Mouse (Mus musculus) gastrocnemius, postnatal 4 days (tissue): ENCODE data around the gene Zfyve1. TPM values are rescaled to one million over a fixed set of nuclear protein-coding genes. Genes with fewer than 3 reads are reported as not detected.
"Not testable (repeated sequence)": the region's sequence is repeated elsewhere in the genome, so short reads cannot be mapped to it uniquely, and the experiment has no call there.

Source experiments
- DNase-seq, 2 experiments: peaks; one replicate each; pipeline ENCODE4 v3.0.0; 2021 to 2022; ENCODE audit warnings: low spot score in 2 of 2, mixed read lengths in 2 of 2
- long read RNA-seq, 2 experiments: library from polyadenylated mRNA; stranded (forward); transcript quantifications; one replicate each; pipeline ENCODE4 v2.0.0; 2021
- total RNA-seq, 2 experiments: library from RNA; stranded (reverse); gene quantifications; 2 replicates each; pipeline ENCODE4 v1.2.3; 2021

Zfyve1 gene
- total RNA-seq = 10 to 100 TPM; 23.5 to 25.6 TPM
- long read RNA-seq, experiment 1, full-length matches to known transcripts = 8 of 11 reads
- long read RNA-seq, experiment 1, partial matches to known transcripts = 2 of 11 reads
- long read RNA-seq, experiment 1, other reads (novel, unspliced or antisense) = 1 of 11 reads
- long read RNA-seq, experiment 2, full-length matches to known transcripts = 5 of 13 reads
- long read RNA-seq, experiment 2, partial matches to known transcripts = 2 of 13 reads
- long read RNA-seq, experiment 2, other reads (novel, unspliced or antisense) = 6 of 13 reads

- peak; percentile 86 to 93 for DNase-seq
Measured at GRCm38 (mm10) chr12:83597025-83597501, at the start of gene Zfyve1. TSS of gene Zfyve1 (minus strand) at chr12:83597222.

DNA sequence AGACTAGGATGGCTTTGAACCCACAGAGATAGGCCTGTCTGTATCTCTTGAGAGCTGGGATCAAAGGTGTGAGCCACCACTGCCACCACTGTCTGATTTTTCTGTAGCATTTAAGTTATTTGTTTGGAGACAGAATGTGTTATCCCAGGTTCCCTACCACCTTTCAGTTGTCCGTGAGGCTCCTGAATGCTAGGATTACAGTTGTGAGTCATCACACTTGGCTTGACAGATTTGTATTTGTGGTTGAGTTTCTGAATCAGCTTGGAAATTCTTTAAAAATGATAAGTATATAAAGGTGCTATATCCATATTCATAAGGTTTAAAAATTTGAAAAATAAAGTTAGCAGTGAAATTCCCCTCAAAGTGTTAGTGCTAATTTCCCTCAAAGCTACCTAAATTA is 46.1 kb upstream of the Zfyve1 start:
- no peak for DNase-seq

DNA sequence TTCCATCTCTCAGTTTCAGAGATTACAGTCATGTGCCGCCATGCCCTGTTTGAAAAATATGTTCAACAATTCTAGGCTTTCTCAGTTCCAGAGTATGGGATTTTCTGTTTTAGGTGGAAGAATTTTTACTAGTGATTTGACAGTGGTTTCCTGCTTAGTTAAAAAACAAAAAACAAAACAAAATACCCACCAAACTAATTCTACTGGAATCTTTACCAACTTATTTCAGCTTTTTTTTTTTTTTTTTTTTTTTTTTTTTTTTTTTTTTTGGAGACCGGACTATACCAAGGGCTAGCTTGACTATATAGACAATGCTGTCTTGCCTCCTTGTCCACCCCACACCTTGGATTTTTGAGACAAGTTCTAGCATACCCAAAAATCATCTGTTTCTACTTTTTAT is 44.2 kb upstream of the Zfyve1 start:
- no peak for DNase-seq

DNA sequence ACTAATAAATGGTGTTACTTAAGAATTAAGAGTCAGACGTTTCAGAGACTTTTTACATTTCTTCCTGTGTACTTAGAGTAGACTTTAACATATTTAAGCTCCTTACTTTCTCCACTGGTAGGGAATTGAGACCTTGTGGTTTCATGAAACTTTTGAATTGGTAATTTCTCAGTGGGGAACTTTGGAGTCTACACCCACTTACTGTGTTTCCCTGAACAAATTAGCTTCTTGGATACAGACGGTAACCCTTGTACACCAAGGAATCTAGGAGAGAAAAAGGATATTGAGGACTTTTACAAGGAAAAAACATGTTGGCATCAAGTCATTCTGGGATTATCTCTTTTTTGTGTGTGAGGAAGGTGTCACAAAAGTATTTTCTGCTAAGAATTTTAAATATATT is 36.8 kb upstream of the Zfyve1 start:
- no peak for DNase-seq

GRCm38 (mm10) chr12:83632680-83633025 is 35.6 kb upstream of the Zfyve1 start:
- DNase-seq = peak; percentile 37 to 55

DNA sequence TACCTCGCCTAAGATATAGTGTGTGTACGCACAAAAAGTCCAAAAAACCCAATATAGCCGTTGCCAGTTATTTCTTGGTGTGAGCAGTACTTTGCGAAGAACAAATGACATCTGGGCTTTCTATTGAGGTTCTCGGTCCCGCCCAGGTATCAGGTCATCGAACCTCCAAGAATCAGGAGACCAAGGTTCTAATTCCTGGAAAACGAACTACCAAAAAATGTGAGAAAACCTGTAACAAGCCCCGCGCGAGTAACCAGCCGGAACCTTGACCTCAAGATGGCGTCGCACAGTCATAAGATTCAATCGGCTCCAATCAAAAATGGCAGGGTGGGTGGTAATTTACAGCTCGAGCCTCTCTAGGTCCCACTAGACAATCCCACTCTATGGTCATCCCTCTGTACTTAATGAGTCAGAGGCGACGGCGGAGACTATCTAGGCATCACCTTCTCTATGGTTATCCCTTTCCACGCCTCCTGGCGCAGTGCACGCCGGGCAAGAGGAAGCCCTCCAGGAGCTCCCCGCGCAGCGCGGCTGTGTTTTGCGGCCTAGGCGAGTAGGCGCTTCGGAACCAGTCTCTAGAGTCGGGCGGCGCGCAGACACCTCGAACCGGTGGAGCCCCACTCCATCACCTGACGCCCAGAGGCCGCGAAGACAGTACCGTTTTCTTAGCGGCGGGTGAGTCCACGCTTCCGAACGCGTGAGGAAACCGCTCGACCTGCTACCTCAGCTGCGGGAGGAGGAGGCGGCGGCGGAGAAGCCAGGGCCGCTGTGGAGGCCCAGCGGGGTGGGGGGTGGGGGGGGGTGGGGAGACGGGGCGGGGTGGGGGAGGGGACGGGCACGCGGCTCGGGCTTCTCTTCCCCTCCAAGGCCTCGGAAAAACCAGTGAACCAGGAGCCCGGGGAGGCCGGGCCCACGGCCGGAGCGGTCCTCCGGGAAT is 35.0 kb upstream of the Zfyve1 start:
- peak; percentile 85 to 94 for DNase-seq

DNA sequence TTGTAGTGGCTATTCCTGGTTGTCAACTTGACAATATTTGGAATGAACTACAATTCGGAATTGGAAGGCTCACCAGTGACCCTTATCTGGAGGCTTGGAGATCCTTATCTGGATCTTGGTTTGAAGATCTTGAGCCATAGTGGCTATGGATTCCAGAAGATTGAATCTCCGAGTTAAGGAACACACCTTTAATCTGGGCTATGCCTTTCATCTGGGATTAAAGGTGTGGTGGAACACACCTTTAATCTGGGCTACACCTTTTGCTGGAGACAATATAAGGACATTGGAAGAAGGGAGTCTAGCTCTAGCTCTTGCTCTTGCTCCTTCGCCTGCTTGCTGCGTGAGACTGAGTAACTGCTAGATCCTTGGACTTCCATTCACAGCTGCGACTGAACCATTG is 33.9 kb upstream of the Zfyve1 start, which contains the start of gene Rbm25:
Gene Rbm25 (plus strand): TSS at position 301 of the 400 bp plus-strand sequence.
- DNase-seq = not testable (repeated sequence)

DNA sequence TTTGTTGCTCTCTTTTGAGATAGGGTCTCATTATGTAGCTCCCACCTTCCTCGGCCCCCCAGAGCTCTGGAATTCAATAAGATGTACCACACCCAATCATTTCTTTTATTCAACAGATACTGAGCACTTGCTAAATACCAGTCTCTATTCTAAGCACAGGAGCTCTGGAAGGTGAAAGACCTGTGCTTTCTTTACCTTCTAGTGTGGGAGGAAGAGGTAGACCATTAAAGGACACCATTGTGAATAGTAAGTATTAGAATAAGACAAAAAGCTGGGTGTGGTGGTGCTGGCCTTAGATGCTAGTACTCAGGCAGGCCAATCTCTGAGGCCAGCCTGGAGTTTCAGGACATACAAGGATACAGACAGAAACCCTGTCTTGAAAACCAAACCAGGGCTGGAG is 27.3 kb upstream of the Zfyve1 start:
- no peak for DNase-seq

- no peak for DNase-seq
Measured at GRCm38 (mm10) chr12:83622031-83622755, 25.2 kb upstream of the Zfyve1 start.

- not testable (repeated sequence) for DNase-seq
Measured at GRCm38 (mm10) chr12:83620694-83621093, 23.7 kb upstream of the Zfyve1 start.

- no peak for DNase-seq
Measured at GRCm38 (mm10) chr12:83618981-83619380, 22.0 kb upstream of the Zfyve1 start.

DNA sequence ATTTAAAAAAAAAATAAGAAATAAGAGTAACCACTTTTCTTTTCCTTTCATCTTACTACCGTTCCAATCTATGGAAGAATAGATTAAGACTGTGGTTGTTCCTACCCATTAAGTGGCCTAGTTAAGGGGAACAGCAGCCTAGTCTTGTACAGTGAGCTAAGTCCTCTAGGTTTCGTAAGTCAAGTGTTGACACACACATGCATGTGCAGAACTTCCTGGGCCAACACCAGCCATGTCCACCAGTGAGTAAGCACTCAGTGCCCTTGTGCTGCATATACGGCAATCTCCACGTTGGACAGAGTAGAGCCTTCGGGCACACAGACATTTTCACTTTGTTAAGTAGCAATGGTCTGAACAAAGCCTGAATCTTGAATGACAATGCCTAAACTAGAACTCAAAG is 20.2 kb upstream of the Zfyve1 start:
- no peak for DNase-seq

GRCm38 (mm10) chr12:83606411-83606810 is 9.4 kb upstream of the Zfyve1 start:
- DNase-seq = not testable (repeated sequence)

GRCm38 (mm10) chr12:83602285-83602684 is 5.3 kb upstream of the Zfyve1 start:
- no peak for DNase-seq

DNA sequence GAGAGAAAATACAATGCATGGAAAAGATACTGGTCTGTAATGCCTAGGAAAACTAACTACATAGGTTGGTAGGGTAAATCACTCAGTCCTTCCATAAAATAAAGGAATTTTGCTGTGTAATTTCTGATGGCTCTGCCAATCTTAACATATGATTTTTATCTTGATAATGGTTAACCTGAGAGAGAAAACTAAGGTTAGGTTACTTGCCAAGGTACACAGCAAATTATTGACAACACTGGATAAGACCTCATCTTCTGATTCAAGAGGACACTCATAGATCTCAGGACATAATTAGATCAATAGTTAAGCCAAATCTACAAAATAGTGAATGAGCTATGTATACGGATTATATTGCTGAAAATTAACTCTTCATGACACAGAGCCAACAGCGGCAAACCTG is 859 bp upstream of the Zfyve1 start:
- DNase-seq = no peak

DNA sequence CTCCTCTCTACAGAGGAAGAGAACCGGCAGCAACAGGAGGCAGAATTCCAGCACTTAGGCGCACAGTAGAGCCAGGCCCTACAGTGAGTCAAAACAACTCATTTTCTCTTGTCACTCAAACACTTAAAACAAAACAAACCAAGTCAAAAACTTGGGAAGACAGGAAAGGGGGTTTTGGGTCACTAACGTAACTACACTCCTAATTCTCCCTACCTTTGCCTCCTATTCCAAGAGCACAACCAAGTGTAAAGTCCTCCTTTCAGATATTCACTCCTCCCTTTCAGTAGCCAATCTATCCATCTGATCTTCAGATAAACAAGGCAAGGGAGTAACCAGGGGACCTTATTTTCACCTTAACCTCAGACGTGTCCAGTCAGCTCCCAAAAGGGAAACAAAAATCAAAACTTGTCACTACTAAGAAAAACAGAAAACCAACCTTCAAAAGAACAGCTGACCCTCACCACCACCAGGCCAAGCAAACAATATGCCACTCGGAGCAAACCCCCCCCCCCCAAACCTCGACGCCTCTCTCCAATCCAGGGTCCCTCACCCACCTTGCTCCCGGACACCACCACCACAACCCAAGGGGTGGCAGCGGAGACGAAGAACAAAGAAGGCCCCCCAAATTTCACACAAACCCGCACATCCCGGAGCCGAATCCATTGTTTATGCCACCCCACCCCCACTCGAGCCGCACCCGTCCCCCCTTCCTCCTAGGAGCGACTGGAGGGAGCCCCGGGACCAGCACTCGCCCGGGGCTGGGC is 649 bp downstream of the Zfyve1 start:
- no peak for DNase-seq

DNA sequence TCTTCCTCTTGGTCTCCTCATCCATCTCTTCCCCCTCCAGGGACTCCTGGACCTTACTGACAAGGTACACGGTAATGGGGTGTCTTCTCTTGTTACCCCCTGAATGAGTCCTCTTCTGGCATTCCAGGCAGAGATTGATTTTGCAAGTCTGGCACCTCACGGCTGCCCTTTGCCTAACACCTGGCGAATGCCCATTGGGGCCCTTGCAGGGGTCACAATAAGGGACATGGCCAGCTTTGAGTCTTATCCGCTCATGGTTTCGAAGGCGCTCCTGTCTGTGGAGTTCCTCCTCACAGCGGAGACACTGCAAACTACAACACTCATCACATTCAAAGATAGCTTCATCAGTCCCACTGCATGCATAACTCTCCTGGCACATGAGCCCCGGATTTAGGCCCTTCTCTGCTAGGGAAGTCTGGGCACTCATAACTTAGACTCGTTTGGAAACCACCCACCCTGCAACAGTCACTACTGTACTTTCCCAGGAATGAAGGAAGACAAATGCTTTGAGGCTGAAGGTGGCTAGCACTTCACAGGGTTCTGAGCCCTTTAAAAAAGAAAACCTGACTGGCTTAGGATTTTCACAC is 2.5 kb downstream of the Zfyve1 start:
- no peak for DNase-seq

DNA sequence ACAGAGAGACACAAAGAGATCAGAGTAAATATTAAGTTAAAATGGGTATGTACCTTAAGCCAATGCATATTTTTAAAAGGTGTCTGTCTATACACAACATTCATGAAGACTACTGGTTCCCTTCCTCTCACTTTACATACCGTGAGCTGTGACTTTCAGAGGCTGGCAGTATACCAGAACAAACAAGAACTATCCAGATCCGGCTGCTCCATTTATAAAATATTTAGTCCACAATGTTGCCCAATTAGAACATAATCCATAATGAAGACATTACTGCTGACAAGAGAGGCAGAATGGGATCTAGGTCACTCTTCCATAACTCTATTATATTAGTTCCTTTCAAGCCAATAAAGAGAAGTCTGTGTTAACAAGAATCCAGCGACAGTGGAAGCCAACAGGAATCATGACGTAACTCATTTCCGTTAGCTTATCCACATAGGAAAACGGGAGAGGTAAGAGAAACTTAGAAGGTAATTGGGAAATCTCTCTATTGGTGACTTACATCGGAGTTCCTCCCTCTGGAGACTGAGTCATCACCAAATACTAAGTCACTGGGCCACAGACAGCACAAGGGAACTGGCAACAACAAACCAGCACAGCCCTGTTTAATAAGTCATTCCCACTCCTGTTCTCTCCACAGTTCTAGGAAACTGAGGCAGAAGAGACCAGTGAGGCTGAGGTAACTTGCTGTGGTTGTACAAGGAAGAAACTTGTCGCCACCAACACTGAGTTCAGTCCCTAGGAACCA is 5.1 kb downstream of the Zfyve1 start:
- no peak for DNase-seq

DNA sequence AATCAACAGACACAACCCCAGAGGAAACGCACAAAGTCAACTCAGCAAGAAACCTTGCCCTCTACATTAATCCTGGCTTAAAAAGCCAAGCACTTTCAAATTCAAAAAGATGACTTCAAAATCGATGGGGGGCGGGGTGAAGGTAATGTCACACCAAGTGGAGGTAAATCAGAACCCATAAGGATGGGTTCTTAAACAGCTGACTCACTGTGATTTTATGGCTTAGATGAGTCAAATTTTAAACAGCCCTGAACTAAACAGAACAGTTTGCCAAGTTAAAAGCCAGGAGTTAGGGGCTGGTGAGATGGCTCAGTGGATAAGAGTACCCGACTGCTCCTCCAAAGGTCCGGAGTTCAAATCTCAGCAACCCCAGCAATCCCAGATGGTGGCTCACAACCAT is 10.4 kb downstream of the Zfyve1 start:
- no peak for DNase-seq

GRCm38 (mm10) chr12:83582747-83583146 is 14.3 kb downstream of the Zfyve1 start:
- no peak for DNase-seq
